Mouse (Mus musculus) small intestine, adult 2 months (tissue): ENCODE results near the gene Cers2.

Experiments
- CTCF ChIP-seq: fragments of 200-500 bp; IDR thresholded peaks from 2 replicates; pipeline ENCODE4 v1.5.1; 2012; ENCODE audit warnings: low read depth, mild to moderate bottlenecking, control low read depth, inconsistent platforms, low read length, moderate library complexity, mixed read lengths; ENCODE audit not compliant: insufficient replicate concordance, insufficient read length; ENCODE audit errors: extremely low read depth
- POLR2A ChIP-seq: fragments of 200-500 bp; IDR thresholded peaks from 2 replicates; pipeline ENCODE4 v1.6.1; 2012; ENCODE audit warnings: low read depth, mild to moderate bottlenecking, control low read depth, inconsistent platforms, low read length, moderate library complexity

DNA sequence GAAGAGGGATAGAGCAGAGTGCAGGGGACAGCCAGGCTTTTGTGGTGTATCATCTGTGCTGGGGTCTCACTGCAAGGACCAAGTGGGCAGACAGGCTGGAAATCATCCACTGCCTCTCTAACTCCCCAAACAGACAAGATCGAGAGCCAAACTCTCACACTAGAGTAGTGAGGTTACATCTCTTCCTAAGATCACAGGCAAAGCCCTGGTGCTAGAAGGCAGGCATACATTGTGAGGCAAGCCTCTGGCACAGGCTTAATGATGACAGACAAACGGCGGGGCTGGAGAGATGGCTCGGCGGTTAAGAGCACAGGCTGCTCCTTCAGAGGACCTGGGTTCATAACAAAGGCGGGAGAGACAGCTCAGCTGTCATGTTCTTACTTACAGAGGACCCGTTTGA is 1.1 kb upstream of the Cers2 start:
- no peak for TF ChIP-seq POLR2A
- no peak for TF ChIP-seq CTCF
